Mouse (Mus musculus): Measurements from ENCODE around the gene Peli2. TPM values are rescaled to one million over a fixed set of nuclear protein-coding genes. Genes with fewer than 3 reads are reported as not detected.
A peak's percentile ranks its signal among the peaks of the same experiment; 100 is the strongest.

Peli2 gene
- total RNA-seq, 2 experiments from 2014 or later = 15.7 to 16.8 TPM

- DNase-seq = peak in 1 of 2 experiments; percentile 10
These were observed 4.2 kb downstream of the Peli2 start for GRCm38 (mm10) chr14:48124816-48125215.

GRCm38 (mm10) chr14:48125971-48126370, 5.3 kb downstream of the Peli2 start:
- DNase-seq = no peak

- no peak for DNase-seq
These were observed 6.3 kb downstream of the Peli2 start for GRCm38 (mm10) chr14:48126931-48127330.

GRCm38 (mm10) chr14:48127609-48128185, 7.1 kb downstream of the Peli2 start:
- DNase-seq = peak in 1 of 2 experiments; percentile 4

GRCm38 (mm10) chr14:48128701-48129100, 8.1 kb downstream of the Peli2 start:
- no peak for DNase-seq

- DNase-seq = no peak
These were observed 9.4 kb downstream of the Peli2 start for GRCm38 (mm10) chr14:48130021-48130420.

GRCm38 (mm10) chr14:48130761-48131575, 10.3 kb downstream of the Peli2 start:
- peak in 1 of 2 experiments; percentile 53 for DNase-seq

- peak; percentile 72 to 84 for DNase-seq
These were observed 10.9 kb downstream of the Peli2 start for GRCm38 (mm10) chr14:48131576-48131922.

GRCm38 (mm10) chr14:48132241-48132640, 11.6 kb downstream of the Peli2 start:
- DNase-seq = no peak

- DNase-seq = peak; percentile 33 to 35
These were observed 12.5 kb downstream of the Peli2 start for GRCm38 (mm10) chr14:48132865-48133802.

GRCm38 (mm10) chr14:48134344-48134743, 13.7 kb downstream of the Peli2 start:
- peak; percentile 73 to 87 for DNase-seq

- DNase-seq = no peak
These were observed 15.3 kb downstream of the Peli2 start for GRCm38 (mm10) chr14:48135816-48136345.

GRCm38 (mm10) chr14:48137731-48138130, 17.1 kb downstream of the Peli2 start:
- DNase-seq = no peak

GRCm38 (mm10) chr14:48138138-48138537, 17.5 kb downstream of the Peli2 start:
- peak; percentile 42 to 56 for DNase-seq

GRCm38 (mm10) chr14:48139409-48139808, 18.8 kb downstream of the Peli2 start:
- DNase-seq = no peak

- DNase-seq = no peak
These were observed 21.1 kb downstream of the Peli2 start for GRCm38 (mm10) chr14:48141694-48142093.

- no peak for DNase-seq
These were observed 22.1 kb downstream of the Peli2 start for GRCm38 (mm10) chr14:48142696-48143095.

- DNase-seq = no peak
These were observed 22.5 kb downstream of the Peli2 start for GRCm38 (mm10) chr14:48143141-48143540.

- no peak for DNase-seq
These were observed 23.7 kb downstream of the Peli2 start for GRCm38 (mm10) chr14:48144330-48144729.

- DNase-seq = no peak
These were observed 27.1 kb downstream of the Peli2 start for GRCm38 (mm10) chr14:48147688-48148087.

- DNase-seq = no peak
These were observed 28.0 kb downstream of the Peli2 start for GRCm38 (mm10) chr14:48148615-48149014.

- no peak for DNase-seq
These were observed 28.7 kb downstream of the Peli2 start for GRCm38 (mm10) chr14:48149351-48149750.
